Mouse (Mus musculus) testis, adult 2 months (tissue): Measurements from ENCODE around the gene Csrnp3. TPM values are rescaled to one million over a fixed set of nuclear protein-coding genes. Genes with fewer than 3 reads are reported as not detected.

ENCODE experiments used
- H3K27ac ChIP-seq: fragments of 200-500 bp; 2 replicates; pipeline ENCODE4 v1.5.1; 2012; ENCODE audit warnings: low read depth, low read length; ENCODE audit not compliant: control insufficient read depth, insufficient read depth
- H3K27me3 ChIP-seq: fragments of 200-500 bp; 2 replicates; pipeline ENCODE4 v1.6.1; 2012; ENCODE audit warnings: mild to moderate bottlenecking, low read length, moderate library complexity; ENCODE audit not compliant: control insufficient read depth, insufficient read depth
- H3K36me3 ChIP-seq: fragments of 200-500 bp; 2 replicates; pipeline ENCODE4 v1.6.1; 2012; ENCODE audit warnings: mild to moderate bottlenecking, low read length; ENCODE audit not compliant: control insufficient read depth, insufficient read depth
- H3K4me1 ChIP-seq: fragments of 200-500 bp; 2 replicates; pipeline ENCODE4 v1.6.1; 2012; ENCODE audit warnings: low read length; ENCODE audit not compliant: control insufficient read depth, insufficient read depth
- H3K4me3 ChIP-seq: fragments of 200-500 bp; 2 replicates; pipeline ENCODE4 v1.5.1; 2012; ENCODE audit warnings: low read depth, mild to moderate bottlenecking, low read length, moderate library complexity, mixed read lengths; ENCODE audit not compliant: control insufficient read depth
- CTCF ChIP-seq: fragments of 200-500 bp; IDR thresholded peaks from 2 replicates; pipeline ENCODE4 v1.5.1; 2012; ENCODE audit warnings: low read depth, mild to moderate bottlenecking, inconsistent platforms, low read length, moderate library complexity; ENCODE audit not compliant: control insufficient read depth, insufficient read depth, insufficient replicate concordance
- POLR2A ChIP-seq: fragments of 200-500 bp; IDR thresholded peaks from 2 replicates; pipeline ENCODE4 v1.6.1; 2012; ENCODE audit warnings: low read depth, mild to moderate bottlenecking, inconsistent platforms, low read length, moderate library complexity; ENCODE audit not compliant: control insufficient read depth
- polyA plus RNA-seq: library from polyadenylated mRNA; depleted of rRNA; stranded (reverse); fragments of >200 nt; gene quantifications from 2 replicates; pipeline ENCODE4 v1.2.3, GENCODE M21; 2012; rRNA removed

Csrnp3 gene
- polyA plus RNA-seq, 1 experiment: 9.4 TPM

GRCm38 (mm10) chr2:66063291-66063690 lies 217.7 kb downstream of the Csrnp3 start:
- TF ChIP-seq POLR2A: no peak
- no peak for TF ChIP-seq CTCF
- Histone ChIP-seq H3K27ac (no peak overlapping the region), H3K4me1 (no peaks in the 10 kb centered on the region), H3K36me3 (no peaks in the 10 kb centered on the region), H3K27me3 (no peaks in the 10 kb centered on the region), H3K4me3 (no peak overlapping the region)

- H3K4me3 ChIP-seq: no peak overlapping the region
- H3K27me3 ChIP-seq: no peaks in the 10 kb centered on the region
- TF ChIP-seq POLR2A (no peak), CTCF (no peak)
- H3K27ac ChIP-seq: no peak overlapping the region
- no peaks in the 10 kb centered on the region for H3K36me3 ChIP-seq
- no peaks in the 10 kb centered on the region for H3K4me1 ChIP-seq
These were observed 223.9 kb downstream of the Csrnp3 start for GRCm38 (mm10) chr2:66069454-66069853.

GRCm38 (mm10) chr2:66080731-66081130 lies 235.2 kb downstream of the Csrnp3 start:
- Histone ChIP-seq H3K4me1 (no peaks in the 10 kb centered on the region), H3K27me3 (no peaks in the 10 kb centered on the region)
- no peak for TF ChIP-seq CTCF
- TF ChIP-seq POLR2A: no peak

More at GRCm38 (mm10) chr2:66080731-66081130, 235.2 kb downstream of the Csrnp3 start:
- Histone ChIP-seq H3K36me3 (no peaks in the 10 kb centered on the region), H3K27ac (no peak overlapping the region), H3K4me3 (no peak overlapping the region)

Other genes with a start within 250 kb of the Csrnp3 start
- 1.4 and 1.5 TPM in 2 replicates for gene Scn2a, start 225.0 kb upstream of the Csrnp3 start, polyA plus RNA-seq